ENCODE assay signal across 17 mouse cellular contexts in genomic region chr6:91938491-91938890, GRCm38 (mm10). TPM values are rescaled to one million over a fixed set of nuclear protein-coding genes. Genes with fewer than 3 reads are reported as not detected.
"Had no signal": no experiment of that assay in that cellular context is flagged by ENCODE, and none has a peak within 500 bp of the region (broad histone marks: within the 10 kb centered on the region; RNA-seq: fewer than 3 reads in every experiment).

No protein-coding gene starts in this region.

- H3K4me1 ChIP-seq: stomach, embryonic 15.5 days had no signal

- H3K27me3 ChIP-seq: neural tube, embryonic 13.5 days; stomach, embryonic 15.5 days had no signal

- H3K36me3 ChIP-seq: limb, embryonic 10.5 days; neural tube, embryonic 13.5 days; stomach, embryonic 15.5 days had no signal

- H3K9me3 ChIP-seq: limb, embryonic 10.5 days; neural tube, embryonic 13.5 days; stomach, embryonic 15.5 days had no signal

- DNase-seq: kidney, adult 2 months; kidney, postnatal 36 days; retina, postnatal 1 day; right cerebral cortex, postnatal 4 days; spleen, adult 18-20 months; thymus, adult 2 months; thymus, postnatal 25 days had no signal

- ATAC-seq: intestine, embryonic 16.5 days; midbrain, embryonic 16.5 days had no signal

- H3K4me2 ChIP-seq: liver, embryonic 11.5 days; midbrain, embryonic 11.5 days; neural tube, embryonic 13.5 days; stomach, embryonic 15.5 days had no signal

- H3K9ac ChIP-seq: neural tube, embryonic 13.5 days; stomach, embryonic 15.5 days had no signal

- H3K27ac ChIP-seq: left cerebral cortex, adult 2 months; limb, embryonic 10.5 days; neural tube, embryonic 13.5 days; stomach, embryonic 15.5 days had no signal

- H3K4me3 ChIP-seq: left cerebral cortex, adult 2 months; limb, embryonic 10.5 days; neural tube, embryonic 13.5 days; stomach, embryonic 15.5 days had no signal

RNA-seq across cellular contexts. Expression of gene 4930590J08Rik, which starts 35.9 kb away (rescaled TPM):
- polyA plus RNA-seq: liver, embryonic 16.5 days had no signal

RNA-seq across cellular contexts. Expression of gene Fgd5, which starts 40.2 kb away (rescaled TPM):
- total RNA-seq: megakaryocyte, adult 5-6 weeks had no signal
